Mouse (Mus musculus): ENCODE measurements around the gene Smoc2. TPM values are rescaled to one million over a fixed set of nuclear protein-coding genes. Genes with fewer than 3 reads are reported as not detected.

Gene Smoc2
- polyA plus RNA-seq (2016; fragmentation: Nextera tagmentation; extraction: Ambion mirVana): 2.3 and 6.1 TPM in 2 replicates

DNA sequence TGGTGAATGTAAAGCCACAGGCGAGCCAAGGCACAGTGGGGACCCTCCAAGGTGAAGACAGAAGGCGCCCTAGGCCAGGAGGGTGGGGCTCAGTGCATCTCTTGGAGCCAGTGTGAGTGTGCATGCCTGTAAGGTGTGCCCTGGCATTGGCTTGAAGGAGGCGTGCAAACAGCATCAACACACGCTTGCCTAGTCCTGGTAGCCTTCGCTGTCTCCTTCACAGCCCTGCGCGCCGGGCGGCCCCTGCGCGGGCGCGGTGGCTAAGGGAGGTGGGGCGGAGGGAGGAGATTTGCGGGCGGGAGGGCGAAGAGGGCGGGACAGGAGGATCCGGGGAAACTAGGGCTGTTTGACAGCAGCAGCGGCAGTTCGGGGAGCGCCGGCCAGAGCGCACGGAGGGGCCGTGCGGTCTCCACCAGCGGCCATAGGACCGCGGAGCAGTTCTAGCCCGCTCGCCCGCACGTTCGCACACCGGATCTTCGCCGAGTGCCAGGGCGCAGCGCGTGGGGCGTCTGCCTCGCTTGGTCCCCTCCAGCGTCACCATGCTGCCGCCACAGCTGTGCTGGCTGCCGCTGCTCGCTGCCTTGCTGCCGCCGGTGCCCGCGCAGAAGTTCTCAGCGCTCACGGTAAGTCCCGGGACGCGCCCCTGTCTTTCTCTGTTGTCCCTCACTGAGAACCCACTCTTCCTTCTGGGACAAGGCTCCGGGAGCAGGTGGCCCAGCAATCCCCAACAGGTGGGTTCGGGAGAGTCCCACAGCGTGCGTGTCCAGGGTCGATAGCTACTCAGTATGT, at the start of gene Smoc2:
Gene Smoc2, plus strand, starts transcription at position 330 of the 789 bp plus-strand sequence.
- Histone ChIP-seq H3K27ac (replicated peaks) (no peak within 1 kb of the TSS), H3K36me3 (no peaks in the 10 kb centered on the region), H3K9me3 (replicated peaks) (no peaks in the 10 kb centered on the region), H3K4me3 (peak within 1 kb of the TSS; percentile 63), H3K27me3 (ENCODE audit: low read depth, poor library complexity, severe bottlenecking) (peaks cover 85% of the 10 kb centered on the region), H3K4me1 (peaks cover 25% of the 10 kb centered on the region)
- peak; percentile 52 for DNase-seq (ENCODE audit: low spot score)
- WGBS: under 1% methylated on average over 61 of the region's 61 CpGs

DNA sequence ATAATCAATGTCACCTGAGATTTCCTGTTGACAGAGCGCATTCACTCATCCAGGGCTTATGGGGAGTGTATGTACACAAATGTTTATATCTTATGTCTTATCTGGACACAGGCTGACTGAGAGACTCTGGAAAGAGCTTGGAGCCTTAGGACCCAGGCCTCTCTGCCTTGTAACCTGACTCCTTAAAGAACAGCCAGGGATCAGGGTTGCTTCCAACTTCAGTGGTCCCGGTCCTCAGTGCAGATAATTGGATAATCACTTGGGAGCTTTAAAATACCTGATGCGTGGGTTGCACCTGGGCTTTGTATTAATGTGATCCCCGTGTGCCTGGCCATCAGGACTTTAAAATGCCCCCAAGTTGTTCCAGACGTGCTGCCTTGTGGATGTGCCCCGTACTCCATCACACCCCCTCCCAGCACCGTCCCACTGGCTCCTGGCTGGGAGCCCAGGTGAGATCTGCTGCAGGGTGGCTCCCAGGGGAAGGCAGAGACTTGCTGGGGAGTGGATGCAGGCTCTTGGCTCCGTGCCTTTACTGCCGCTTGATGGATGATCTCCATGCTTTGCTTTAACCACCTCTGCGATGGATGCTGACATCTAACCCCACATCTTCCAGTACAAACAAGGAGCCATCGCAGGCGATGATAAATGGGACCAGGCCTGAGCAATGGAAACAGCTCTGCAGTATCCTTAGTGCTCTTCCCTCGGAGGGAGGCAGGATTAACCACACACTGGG, 48.4 kb upstream of the Smoc2 start:
- Histone ChIP-seq H3K9me3 (replicated peaks) (no peaks in the 10 kb centered on the region), H3K27ac (replicated peaks) (no peak overlapping the region), H3K4me3 (no peak overlapping the region), H3K27me3 (ENCODE audit: low read depth, poor library complexity, severe bottlenecking) (peaks cover 16% of the 10 kb centered on the region; the same call in 1 of the 2 replicates), H3K36me3 (no peaks in the 10 kb centered on the region), H3K4me1 (peaks cover 21% of the 10 kb centered on the region)
- no peak for DNase-seq (ENCODE audit: low spot score)
- 23% methylated on average over 13 of the region's 13 CpGs for WGBS

DNA sequence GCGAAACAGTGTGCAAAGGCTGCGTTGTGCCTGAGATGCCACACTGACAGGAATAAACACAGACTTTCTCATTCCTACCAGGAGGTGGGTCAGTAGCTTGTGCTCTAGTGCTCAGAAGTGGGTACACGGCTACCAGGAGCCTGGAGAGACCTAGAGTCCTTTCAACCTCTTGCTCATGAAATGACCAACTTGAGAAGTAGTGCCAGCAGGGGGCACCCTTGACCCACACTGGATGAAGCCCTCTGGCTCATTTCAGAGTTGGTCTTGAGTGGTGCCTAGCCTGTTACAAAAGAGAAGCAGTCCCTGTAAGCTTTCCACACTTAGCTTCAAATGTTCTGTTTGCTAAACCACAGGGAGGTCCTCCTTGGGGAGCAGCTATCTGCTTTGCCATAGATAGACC, 46.7 kb upstream of the Smoc2 start:
- no peaks in the 10 kb centered on the region for H3K36me3 ChIP-seq
- no peaks in the 10 kb centered on the region for H3K9me3 ChIP-seq (replicated peaks)
- no peak overlapping the region for H3K27ac ChIP-seq (replicated peaks)
- H3K4me3 ChIP-seq: no peak overlapping the region
- H3K4me1 ChIP-seq: peaks cover 15% of the 10 kb centered on the region
- H3K27me3 ChIP-seq (ENCODE audit: low read depth, poor library complexity, severe bottlenecking): peaks cover 16% of the 10 kb centered on the region; the same call in 1 of the 2 replicates
- WGBS: 66% methylated on average over 3 of the region's 3 CpGs
- DNase-seq (ENCODE audit: low spot score): peak; percentile 79

DNA sequence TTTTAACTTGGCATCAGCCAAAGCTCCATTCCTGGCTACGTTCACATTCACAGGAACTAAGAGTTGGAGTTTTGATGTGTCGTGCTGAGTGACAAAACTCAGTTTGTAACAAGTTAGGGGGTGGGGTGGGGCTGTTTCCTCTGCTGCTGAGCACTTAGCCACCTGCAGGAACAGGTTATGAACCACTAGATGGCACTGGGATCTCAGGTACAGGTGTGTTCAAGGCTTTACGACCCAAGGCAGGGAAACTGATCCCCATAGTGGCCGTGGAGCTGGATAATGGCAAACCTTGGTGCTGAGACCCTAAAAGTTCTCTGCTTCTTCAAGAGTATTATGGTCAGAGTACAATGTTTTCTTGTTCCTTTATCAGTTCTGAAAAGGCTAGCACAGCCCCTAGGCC, 45.6 kb upstream of the Smoc2 start:
- peaks cover 14% of the 10 kb centered on the region for H3K4me1 ChIP-seq
- H3K27me3 ChIP-seq (ENCODE audit: low read depth, poor library complexity, severe bottlenecking): peaks cover 16% of the 10 kb centered on the region; the same call in 1 of the 2 replicates
- no peaks in the 10 kb centered on the region for H3K36me3 ChIP-seq
- no peak overlapping the region for H3K4me3 ChIP-seq
- 62% methylated on average over 4 of the region's 4 CpGs for WGBS
- DNase-seq (ENCODE audit: low spot score): no peak
- no peaks in the 10 kb centered on the region for H3K9me3 ChIP-seq (replicated peaks)
- no peak overlapping the region for H3K27ac ChIP-seq (replicated peaks)

DNA sequence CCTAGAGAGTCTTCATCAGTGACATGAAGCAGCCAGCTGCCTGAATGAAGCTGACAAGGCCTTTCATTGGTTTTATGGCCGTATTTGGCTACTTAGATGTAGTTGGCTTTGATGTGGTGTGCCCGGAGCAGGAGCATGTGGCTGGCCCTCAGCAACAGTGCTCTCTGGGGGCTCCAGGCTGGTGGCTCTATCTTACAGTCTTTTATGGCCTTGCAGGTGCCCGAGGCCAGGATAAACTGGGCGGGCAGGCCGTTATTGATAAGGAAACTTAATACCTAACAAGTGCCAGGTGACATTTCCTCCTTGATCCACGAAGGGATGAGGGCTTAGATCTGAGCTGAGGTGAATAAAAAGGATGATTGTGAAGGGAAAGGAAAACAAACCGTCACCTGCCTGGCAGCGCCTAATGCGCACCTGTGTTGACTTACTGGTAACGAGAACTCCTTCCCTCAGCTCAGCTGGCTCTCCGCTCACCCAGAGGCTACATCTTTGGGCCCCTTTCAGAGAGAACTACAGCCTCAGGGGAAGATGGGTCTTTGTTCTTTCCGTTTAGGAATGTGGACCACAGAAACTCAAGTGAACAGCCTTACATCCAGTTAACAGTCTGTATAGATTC, 44.4 kb upstream of the Smoc2 start:
- no peak overlapping the region for H3K4me3 ChIP-seq
- no peaks in the 10 kb centered on the region for H3K36me3 ChIP-seq
- DNase-seq (ENCODE audit: low spot score): no peak
- no peak overlapping the region for H3K27ac ChIP-seq (replicated peaks)
- WGBS: 73% methylated on average over 12 of the region's 12 CpGs
- H3K9me3 ChIP-seq (replicated peaks): no peaks in the 10 kb centered on the region
- H3K4me1 ChIP-seq: peaks cover 14% of the 10 kb centered on the region
- peaks cover 16% of the 10 kb centered on the region; the same call in 1 of the 2 replicates for H3K27me3 ChIP-seq (ENCODE audit: low read depth, poor library complexity, severe bottlenecking)

DNA sequence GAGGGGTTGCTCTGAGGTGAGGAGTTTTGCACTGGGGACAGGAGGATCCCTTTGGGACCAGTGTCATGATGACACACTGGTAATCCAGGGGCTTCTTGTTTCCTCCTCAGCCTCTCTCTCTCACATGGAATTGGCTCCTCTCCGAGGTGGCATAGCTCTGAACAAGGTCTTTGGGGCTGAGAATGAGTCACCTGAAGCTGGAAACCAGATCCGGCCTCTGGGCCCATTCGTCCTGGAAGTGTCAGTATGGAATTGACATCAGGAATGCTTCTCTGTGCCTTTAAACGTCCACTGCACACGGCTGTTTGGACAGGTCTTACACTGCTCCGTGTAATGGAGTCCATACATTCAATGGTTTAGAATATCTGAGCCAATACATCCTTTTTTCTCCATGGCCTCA, 42.2 kb upstream of the Smoc2 start:
- H3K4me3 ChIP-seq: no peak overlapping the region
- H3K4me1 ChIP-seq: 0 out of 2 replicates have a peak, but pooled peaks cover under 1% of the 10 kb centered on the region
- no peaks in the 10 kb centered on the region for H3K36me3 ChIP-seq
- DNase-seq (ENCODE audit: low spot score): no peak
- 85% methylated on average over 6 of the region's 6 CpGs for WGBS
- H3K27me3 ChIP-seq (ENCODE audit: low read depth, poor library complexity, severe bottlenecking): 0 out of 2 replicates have a peak, but pooled peaks cover under 1% of the 10 kb centered on the region
- H3K27ac ChIP-seq (replicated peaks): no peak overlapping the region
- H3K9me3 ChIP-seq (replicated peaks): no peaks in the 10 kb centered on the region

DNA sequence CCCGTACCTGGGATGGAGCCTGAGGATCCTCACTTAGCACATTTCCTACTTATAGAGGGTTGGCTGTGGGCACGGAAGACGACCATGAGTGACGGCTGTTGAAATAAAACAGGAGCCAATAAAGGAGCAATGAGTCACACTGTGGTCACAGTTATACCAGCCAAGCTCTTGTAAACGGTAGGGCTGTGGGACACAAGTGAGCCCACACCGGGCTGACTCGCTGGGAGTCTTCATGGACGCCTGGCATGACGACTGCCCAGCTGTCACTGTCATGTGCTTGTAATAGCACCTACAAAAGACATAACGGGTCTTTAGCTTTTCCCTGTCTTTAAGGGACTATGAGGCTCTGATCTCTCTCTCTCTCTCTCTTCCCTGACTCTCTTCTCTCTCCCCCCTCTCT, 39.3 kb upstream of the Smoc2 start:
- no peak overlapping the region for H3K27ac ChIP-seq (replicated peaks)
- H3K27me3 ChIP-seq (ENCODE audit: low read depth, poor library complexity, severe bottlenecking): no peaks in the 10 kb centered on the region
- 92% methylated on average over 10 of the region's 10 CpGs for WGBS
- H3K4me3 ChIP-seq: no peak overlapping the region
- no peaks in the 10 kb centered on the region for H3K9me3 ChIP-seq (replicated peaks)
- H3K36me3 ChIP-seq: no peaks in the 10 kb centered on the region
- H3K4me1 ChIP-seq: no peaks in the 10 kb centered on the region
- no peak for DNase-seq (ENCODE audit: low spot score)

DNA sequence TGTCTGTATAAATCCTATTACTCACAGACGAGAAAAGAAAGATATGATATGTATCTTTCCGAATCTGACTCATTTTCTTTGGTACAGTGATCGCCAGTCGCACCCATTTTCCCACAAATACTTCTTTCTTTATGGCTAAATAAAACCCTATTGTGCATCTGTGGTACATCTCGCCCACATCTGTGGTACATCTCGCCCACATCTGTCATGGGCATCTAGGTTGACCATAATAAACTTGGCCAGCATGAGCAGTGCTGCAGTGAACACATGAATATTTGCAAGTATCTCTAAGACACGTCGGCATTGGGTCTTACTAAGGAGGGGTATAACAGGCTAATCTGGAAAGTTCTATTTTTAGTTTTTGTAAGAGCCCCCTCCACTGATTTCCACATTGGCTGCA, 36.7 kb upstream of the Smoc2 start:
- whole genome bisulfite sequencing: 94% methylated on average over 8 of the region's 8 CpGs
- DNase-seq (ENCODE audit: low spot score): no peak
- Histone ChIP-seq H3K27me3 (ENCODE audit: low read depth, poor library complexity, severe bottlenecking) (no peaks in the 10 kb centered on the region), H3K27ac (replicated peaks) (no peak overlapping the region), H3K9me3 (replicated peaks) (no peaks in the 10 kb centered on the region), H3K4me3 (no peak overlapping the region), H3K36me3 (no peaks in the 10 kb centered on the region), H3K4me1 (no peaks in the 10 kb centered on the region)

DNA sequence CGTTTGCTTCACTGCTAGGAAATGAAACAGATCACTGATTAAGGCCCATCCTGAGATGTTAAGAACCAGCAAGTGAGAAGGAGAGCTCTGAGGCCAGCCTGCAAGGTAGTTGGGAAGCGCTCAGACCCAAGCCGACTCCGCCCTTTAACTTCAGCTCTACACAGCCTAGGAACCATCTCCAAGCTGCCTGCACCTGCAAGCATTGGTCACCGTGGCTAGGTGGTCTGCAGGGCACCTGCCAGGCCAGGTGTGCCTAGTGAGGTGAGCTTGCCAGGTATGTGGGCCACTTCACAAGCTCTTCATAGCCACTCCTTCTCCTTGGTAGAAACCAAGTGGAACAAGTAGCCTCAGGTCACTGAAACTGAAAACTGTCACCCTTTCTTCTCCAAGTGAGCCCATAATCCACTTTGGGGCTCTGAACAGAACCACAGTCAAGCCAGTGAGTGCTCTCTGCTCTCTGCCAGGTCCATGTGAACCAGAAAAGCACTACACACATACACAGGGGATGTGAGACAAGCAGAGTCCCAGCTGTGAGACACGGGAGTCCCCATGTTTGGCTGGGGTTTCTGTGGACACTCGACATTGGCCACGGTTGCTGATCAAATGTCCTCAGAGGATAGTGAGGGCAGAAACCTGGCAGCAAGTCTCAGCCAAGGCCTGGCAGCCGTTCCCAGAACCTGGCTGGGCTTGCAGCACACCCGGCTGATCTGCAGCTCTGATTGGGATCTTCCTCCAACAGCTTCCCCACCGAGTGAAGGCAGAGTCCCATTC, 34.9 kb upstream of the Smoc2 start:
- no peaks in the 10 kb centered on the region for H3K27me3 ChIP-seq (ENCODE audit: low read depth, poor library complexity, severe bottlenecking)
- 77% methylated on average over 11 of the region's 11 CpGs for whole genome bisulfite sequencing
- no peak for DNase-seq (ENCODE audit: low spot score)

DNA sequence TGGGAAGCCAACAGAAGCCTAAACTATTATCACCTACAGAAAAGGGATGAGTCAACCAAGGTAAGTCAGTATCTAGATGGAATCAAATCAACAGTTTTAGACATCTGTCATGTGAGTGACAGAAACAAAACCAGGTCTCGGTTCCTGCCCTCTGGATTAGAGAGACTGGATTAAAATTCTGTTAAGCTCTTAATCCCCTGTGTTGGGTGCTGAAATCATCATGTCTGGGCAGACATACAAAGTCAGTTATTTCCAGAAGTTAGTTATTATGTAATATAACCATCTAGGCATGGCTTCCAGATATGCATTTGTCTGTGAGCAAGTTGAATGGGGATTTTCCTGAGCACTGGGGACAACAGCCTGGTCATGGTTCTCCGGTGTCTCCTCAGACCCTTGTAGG, 33.0 kb upstream of the Smoc2 start:
- Histone ChIP-seq H3K36me3 (no peaks in the 10 kb centered on the region), H3K27ac (replicated peaks) (no peak overlapping the region), H3K9me3 (replicated peaks) (no peaks in the 10 kb centered on the region), H3K4me3 (no peak overlapping the region), H3K27me3 (ENCODE audit: low read depth, poor library complexity, severe bottlenecking) (no peaks in the 10 kb centered on the region), H3K4me1 (no peaks in the 10 kb centered on the region)
- no peak for DNase-seq (ENCODE audit: low spot score)
- 84% methylated on average over 2 of the region's 2 CpGs for WGBS

More for the DNA sequence above, 34.9 kb upstream of the Smoc2 start:
- Histone ChIP-seq H3K9me3 (replicated peaks) (no peaks in the 10 kb centered on the region), H3K27ac (replicated peaks) (no peak overlapping the region), H3K4me3 (no peak overlapping the region), H3K4me1 (no peaks in the 10 kb centered on the region), H3K36me3 (no peaks in the 10 kb centered on the region)

DNA sequence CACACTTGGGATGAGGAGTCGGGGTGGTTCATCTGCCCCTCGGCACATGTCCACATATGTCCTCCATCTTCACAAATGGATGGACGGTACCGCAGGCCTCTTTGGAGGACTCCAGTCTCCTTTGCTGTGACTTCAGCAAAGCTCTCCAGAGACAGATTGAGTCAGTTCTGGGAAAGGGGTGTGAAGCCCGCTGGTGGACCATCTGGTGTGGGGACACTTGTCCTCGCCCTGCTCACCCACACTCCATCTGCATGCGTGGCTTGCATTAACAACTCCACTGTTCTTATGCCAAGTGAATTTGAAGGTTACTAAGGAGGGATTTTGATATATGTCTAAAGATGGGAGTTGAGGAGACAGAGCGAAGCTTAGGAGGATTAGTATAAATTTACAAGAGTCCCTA, 31.4 kb upstream of the Smoc2 start:
- no peaks in the 10 kb centered on the region for H3K27me3 ChIP-seq (ENCODE audit: low read depth, poor library complexity, severe bottlenecking)
- H3K27ac ChIP-seq (replicated peaks): no peak overlapping the region
- no peaks in the 10 kb centered on the region for H3K4me1 ChIP-seq
- H3K9me3 ChIP-seq (replicated peaks): no peaks in the 10 kb centered on the region
- no peak overlapping the region for H3K4me3 ChIP-seq
- WGBS: 95% methylated on average over 8 of the region's 8 CpGs
- DNase-seq (ENCODE audit: low spot score): no peak
- H3K36me3 ChIP-seq: no peaks in the 10 kb centered on the region

DNA sequence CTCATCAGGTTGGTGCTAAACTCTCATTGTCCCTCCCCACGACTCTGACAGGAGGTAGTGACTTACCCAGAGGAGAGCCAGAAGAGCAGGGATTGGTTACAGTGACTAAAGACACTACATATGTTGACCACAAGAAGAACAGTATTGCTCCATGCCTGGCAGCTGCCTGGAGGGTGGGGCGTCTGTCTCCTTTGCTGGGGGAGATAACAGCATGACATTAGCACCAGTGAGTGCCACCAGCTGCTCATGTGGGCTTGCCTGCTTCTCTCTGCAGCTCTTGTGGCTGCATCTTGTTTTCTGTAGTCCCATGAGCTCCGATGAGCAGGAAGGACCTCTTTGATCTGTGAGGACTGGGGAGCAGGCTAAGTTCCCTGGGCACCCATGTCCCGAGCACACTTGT, 29.7 kb upstream of the Smoc2 start:
- H3K9me3 ChIP-seq (replicated peaks): no peaks in the 10 kb centered on the region
- DNase-seq (ENCODE audit: low spot score): no peak
- no peaks in the 10 kb centered on the region for H3K36me3 ChIP-seq
- no peak overlapping the region for H3K27ac ChIP-seq (replicated peaks)
- WGBS: 68% methylated on average over 4 of the region's 4 CpGs
- no peak overlapping the region for H3K4me3 ChIP-seq
- H3K4me1 ChIP-seq: no peaks in the 10 kb centered on the region; the same call in 1 of the 2 replicates
- no peaks in the 10 kb centered on the region for H3K27me3 ChIP-seq (ENCODE audit: low read depth, poor library complexity, severe bottlenecking)

Data from midbrain, embryonic 10.5 days (tissue).